Mouse (Mus musculus): ENCODE results near the gene Myom3. TPM values are rescaled to one million over a fixed set of nuclear protein-coding genes. Genes with fewer than 3 reads are reported as not detected.

Myom3 gene
- total RNA-seq, 2 experiments from 2014 or later: 0.64 to 0.88 TPM

- no peak for DNase-seq (ENCODE audit: low spot score)
- intact Hi-C loops (cut with DNase I): no loop called here
These were observed 91.0 kb downstream of the Myom3 start for GRCm38 (mm10) chr4:135850411-135851095.

- intact Hi-C loops (cut with DNase I): no loop called here
- DNase-seq (ENCODE audit: low spot score): no peak
These were observed 92.4 kb downstream of the Myom3 start for GRCm38 (mm10) chr4:135851942-135852341.

- intact Hi-C loops (cut with DNase I): no loop called here
- no peak for DNase-seq (ENCODE audit: low spot score)
These were observed 94.6 kb downstream of the Myom3 start for GRCm38 (mm10) chr4:135853987-135854546.

GRCm38 (mm10) chr4:135854630-135855029 is 95.1 kb downstream of the Myom3 start:
- intact Hi-C loops (cut with DNase I): no loop called here
- DNase-seq (ENCODE audit: low spot score): no peak

- no peak for DNase-seq (ENCODE audit: low spot score)
- intact Hi-C loops (cut with DNase I): no loop called here
These were observed 95.6 kb downstream of the Myom3 start for GRCm38 (mm10) chr4:135855080-135855479.

- peak; percentile 91 for DNase-seq (ENCODE audit: low spot score)
- intact Hi-C loops (cut with DNase I): loop anchor here (1.0 kb wide), 1 partner anchor 18 kb away; the partner anchor contains the start of gene Pnrc2
These were observed 96.2 kb downstream of the Myom3 start, which contains the start of gene Srsf10 for GRCm38 (mm10) chr4:135855536-135856222. Gene Srsf10, plus strand, starts transcription at chr4:135855747.

- intact Hi-C loops (cut with DNase I): loop anchor here (1.0 kb wide), 1 partner anchor 17 kb away; the partner anchor contains the start of gene Pnrc2
These were observed 96.9 kb downstream of the Myom3 start for GRCm38 (mm10) chr4:135856223-135857091.

GRCm38 (mm10) chr4:135857597-135858186 is 98.2 kb downstream of the Myom3 start:
- intact Hi-C loops (cut with DNase I): no loop called here

More at GRCm38 (mm10) chr4:135856223-135857091, 96.9 kb downstream of the Myom3 start:
- DNase-seq (ENCODE audit: low spot score): peak; percentile 53

More at GRCm38 (mm10) chr4:135857597-135858186, 98.2 kb downstream of the Myom3 start:
- DNase-seq (ENCODE audit: low spot score): no peak

Other genes starting within 250 kb of the Myom3 start
- under 1 TPM in 1 of 2 experiments, not detected in 1; 0.11 TPM for gene Grhl3, start 186.1 kb upstream of the Myom3 start, total RNA-seq (2021)
- gene Ifnlr1, start 73.4 kb upstream of the Myom3 start, total RNA-seq (2021): 1 to 10 TPM; 2.8 TPM
- under 1 TPM; 0.13 to 0.28 TPM for gene Il22ra1, start 31.5 kb upstream of the Myom3 start, total RNA-seq (2021)
- 10 to 100 TPM; 41.7 to 47.7 TPM for gene Srsf10, start 96.0 kb downstream of the Myom3 start, total RNA-seq (2021)
- 10 to 100 TPM; 57.7 to 67.0 TPM for gene Pnrc2, start 114.1 kb downstream of the Myom3 start, total RNA-seq (2021)
- gene Cnr2, start 135.7 kb downstream of the Myom3 start, total RNA-seq (2021): under 1 TPM; 0.34 to 0.36 TPM
- 10 to 100 TPM; 27.4 to 29.0 TPM for gene Fuca1, start 161.0 kb downstream of the Myom3 start, total RNA-seq (2021)
- gene Hmgcl, start 186.7 kb downstream of the Myom3 start, total RNA-seq (2021): 10 to 100 TPM; 71.5 to 74.8 TPM
- 1 to 10 TPM; 1.8 to 2.5 TPM for gene Gale, start 204.0 kb downstream of the Myom3 start, total RNA-seq (2021)
- 10 to 100 TPM; 34.6 to 37.6 TPM for gene Lypla2, start 212.9 kb downstream of the Myom3 start, total RNA-seq (2021)
- 10 to 100 TPM; 16.0 to 18.0 TPM for gene Pithd1, start 227.5 kb downstream of the Myom3 start, total RNA-seq (2021)